Mouse (Mus musculus) lung, embryonic 16.5 days (tissue): ENCODE measurements around the gene Msrb2. TPM values are rescaled to one million over a fixed set of nuclear protein-coding genes. Genes with fewer than 3 reads are reported as not detected.

Experiments used
- ATAC-seq: fragments of 200-750 bp; cut with Nextera tagmentation; 2 replicates; pipeline ENCODE4 v1.8.0; 2017; ENCODE audit warnings: low read depth, mild to moderate bottlenecking, moderate library complexity
- H3K27ac ChIP-seq: fragments of 300-500 bp; sonication (generic); 2 replicates; pipeline ENCODE4 v1.5.1; 2014; ENCODE audit warnings: mild to moderate bottlenecking, control low read depth, low read length
- H3K27me3 ChIP-seq: fragments of 300-500 bp; sonication (generic); 2 replicates; pipeline ENCODE4 v1.6.1; 2014; ENCODE audit warnings: low read depth, low read length, mixed read lengths; ENCODE audit not compliant: control insufficient read depth, insufficient read depth
- H3K36me3 ChIP-seq: fragments of 300-500 bp; sonication (generic); 2 replicates; pipeline ENCODE4 v1.6.1; 2014; ENCODE audit warnings: low read length; ENCODE audit not compliant: control insufficient read depth, insufficient read depth
- H3K4me1 ChIP-seq: fragments of 300-500 bp; sonication (generic); replicated peaks from 2 replicates; pipeline ENCODE4 v1.6.1; 2014; ENCODE audit warnings: low read length, mixed read lengths; ENCODE audit not compliant: control insufficient read depth, insufficient read depth
- H3K4me2 ChIP-seq: fragments of 300-500 bp; sonication (generic); 2 replicates; pipeline ENCODE4 v1.6.1; 2014; ENCODE audit warnings: low read depth, low read length, control low read depth
- H3K4me3 ChIP-seq: fragments of 300-500 bp; sonication (generic); 2 replicates; pipeline ENCODE4 v1.5.1; 2014; ENCODE audit warnings: mild to moderate bottlenecking, low read length, control low read depth
- H3K9ac ChIP-seq: fragments of 300-500 bp; sonication (generic); 2 replicates; pipeline ENCODE4 v1.6.1; 2014; ENCODE audit warnings: low read length, control low read depth
- H3K9me3 ChIP-seq: fragments of 300-500 bp; sonication (generic); 2 replicates; pipeline ENCODE4 v1.6.1; 2016; ENCODE audit warnings: low read length; ENCODE audit not compliant: control insufficient read depth
- WGBS: fragments of 180-500 bp; shearing (Covaris S2); extraction: QIAGEN DNeasy Blood & Tissue Kit; methylation state at CpG from one replicate; pipeline ENCODE4 v1.1.7; 2014; 5-methylcytosine and 5-hydroxymethylcytosine counted together
- polyA plus RNA-seq: library from polyadenylated mRNA; unstranded; fragments of >200 nt; fragmentation: Nextera tagmentation; extraction: Ambion mirVana; gene quantifications from 2 replicates; pipeline ENCODE4 v1.2.1, GENCODE M21; 2015

Gene Msrb2
- polyA plus RNA-seq, 1 experiment from 2014 or later, result 33.3 TPM

GRCm38 (mm10) chr2:19414222-19414965 lies 43.2 kb downstream of the Msrb2 start:
- 0 out of 2 replicates have a peak, but pooled peaks have one; percentile 36 for ATAC-seq
- Histone ChIP-seq H3K27ac (no peak overlapping the region), H3K4me2 (peak overlapping the region; percentile 52), H3K4me3 (peak overlapping the region; percentile 25), H3K9ac (no peak overlapping the region), H3K9me3 (no peaks in the 10 kb centered on the region), H3K27me3 (no peaks in the 10 kb centered on the region), H3K36me3 (no peaks in the 10 kb centered on the region), H3K4me1 (peaks cover 6% of the 10 kb centered on the region; the same call in 1 of the 2 replicates)
- 19% methylated on average over 19 of the region's 19 CpGs for WGBS

GRCm38 (mm10) chr2:19415063-19415521 lies 43.9 kb downstream of the Msrb2 start:
- peak; percentile 52; the same call in 1 of the 2 replicates for ATAC-seq
- WGBS, result 2% methylated on average over 6 of the region's 6 CpGs
- H3K9ac ChIP-seq, result no peak overlapping the region

GRCm38 (mm10) chr2:19416066-19416465 lies 44.8 kb downstream of the Msrb2 start:
- Histone ChIP-seq H3K27me3 (no peaks in the 10 kb centered on the region), H3K4me2 (no peak overlapping the region), H3K4me1 (peaks cover 6% of the 10 kb centered on the region; the same call in 1 of the 2 replicates), H3K9ac (no peak overlapping the region), H3K36me3 (no peaks in the 10 kb centered on the region), H3K4me3 (no peak overlapping the region), H3K27ac (no peak overlapping the region), H3K9me3 (no peaks in the 10 kb centered on the region)
- ATAC-seq, result no peak
- WGBS, result 61% methylated on average over 6 of the region's 6 CpGs

More at GRCm38 (mm10) chr2:19415063-19415521, 43.9 kb downstream of the Msrb2 start:
- H3K27ac ChIP-seq, result no peak overlapping the region
- peaks cover 6% of the 10 kb centered on the region; the same call in 1 of the 2 replicates for H3K4me1 ChIP-seq
- H3K27me3 ChIP-seq, result no peaks in the 10 kb centered on the region
- no peaks in the 10 kb centered on the region for H3K36me3 ChIP-seq
- no peaks in the 10 kb centered on the region for H3K9me3 ChIP-seq
- peak overlapping the region; percentile 52 for H3K4me2 ChIP-seq
- peak overlapping the region; percentile 25 for H3K4me3 ChIP-seq

- WGBS, result 49% methylated on average over 1 of the region's 1 CpGs
- no peak overlapping the region for H3K9ac ChIP-seq
- H3K9me3 ChIP-seq, result no peaks in the 10 kb centered on the region
- no peak overlapping the region for H3K27ac ChIP-seq
- peaks cover 2% of the 10 kb centered on the region; the same call in 1 of the 2 replicates for H3K4me1 ChIP-seq
- no peaks in the 10 kb centered on the region for H3K36me3 ChIP-seq
- no peak overlapping the region for H3K4me3 ChIP-seq
- ATAC-seq, result no peak
- no peak overlapping the region for H3K4me2 ChIP-seq
- no peaks in the 10 kb centered on the region; the same call in 1 of the 2 replicates for H3K27me3 ChIP-seq
Observed at GRCm38 (mm10) chr2:19419686-19420345, 48.6 kb downstream of the Msrb2 start.

- Histone ChIP-seq H3K36me3 (no peaks in the 10 kb centered on the region), H3K4me3 (no peak overlapping the region), H3K4me2 (no peak overlapping the region), H3K27ac (no peak overlapping the region), H3K9ac (no peak overlapping the region), H3K4me1 (no peaks in the 10 kb centered on the region), H3K27me3 (no peaks in the 10 kb centered on the region; the same call in 1 of the 2 replicates), H3K9me3 (no peaks in the 10 kb centered on the region)
- ATAC-seq, result no peak
Observed at GRCm38 (mm10) chr2:19422226-19422625, 51.0 kb downstream of the Msrb2 start.

- H3K27me3 ChIP-seq, result peaks cover 2% of the 10 kb centered on the region
- 77% methylated on average over 6 of the region's 6 CpGs for WGBS
Observed at GRCm38 (mm10) chr2:19423086-19423485, 51.8 kb downstream of the Msrb2 start.

GRCm38 (mm10) chr2:19429031-19429430 lies 57.8 kb downstream of the Msrb2 start:
- Histone ChIP-seq H3K4me3 (no peak overlapping the region), H3K4me2 (no peak overlapping the region), H3K9ac (no peak overlapping the region), H3K4me1 (no peaks in the 10 kb centered on the region; the same call in 1 of the 2 replicates), H3K27ac (no peak overlapping the region), H3K9me3 (no peaks in the 10 kb centered on the region), H3K36me3 (no peaks in the 10 kb centered on the region), H3K27me3 (peaks cover 54% of the 10 kb centered on the region)
- no peak for ATAC-seq
- WGBS, result 2% methylated on average over 10 of the region's 10 CpGs

More at GRCm38 (mm10) chr2:19423086-19423485, 51.8 kb downstream of the Msrb2 start:
- H3K36me3 ChIP-seq, result no peaks in the 10 kb centered on the region
- ATAC-seq, result no peak
- no peak overlapping the region for H3K4me3 ChIP-seq
- no peaks in the 10 kb centered on the region for H3K9me3 ChIP-seq
- no peak overlapping the region for H3K9ac ChIP-seq
- no peaks in the 10 kb centered on the region for H3K4me1 ChIP-seq
- no peak overlapping the region for H3K4me2 ChIP-seq
- H3K27ac ChIP-seq, result no peak overlapping the region

- WGBS, result 7% methylated on average over 31 of the region's 31 CpGs
- Histone ChIP-seq H3K9ac (no peak overlapping the region), H3K27me3 (peaks cover 61% of the 10 kb centered on the region), H3K9me3 (no peaks in the 10 kb centered on the region), H3K36me3 (no peaks in the 10 kb centered on the region), H3K4me3 (no peak overlapping the region), H3K27ac (no peak overlapping the region), H3K4me2 (no peak overlapping the region), H3K4me1 (no peaks in the 10 kb centered on the region; the same call in 1 of the 2 replicates)
- no peak for ATAC-seq
Observed at GRCm38 (mm10) chr2:19429691-19430690, 58.8 kb downstream of the Msrb2 start.
